Mouse (Mus musculus) lung, embryonic 16.5 days (tissue): Measurements from ENCODE around the gene Pafah2. TPM values are rescaled to one million over a fixed set of nuclear protein-coding genes. Genes with fewer than 3 reads are reported as not detected.

ENCODE experiments used
- ATAC-seq: fragments of 200-750 bp; cut with Nextera tagmentation; 2 replicates; pipeline ENCODE4 v1.8.0; 2017; ENCODE audit warnings: low read depth, mild to moderate bottlenecking, moderate library complexity
- H3K27ac ChIP-seq: fragments of 300-500 bp; sonication (generic); 2 replicates; pipeline ENCODE4 v1.5.1; 2014; ENCODE audit warnings: mild to moderate bottlenecking, control low read depth, low read length
- H3K27me3 ChIP-seq: fragments of 300-500 bp; sonication (generic); 2 replicates; pipeline ENCODE4 v1.6.1; 2014; ENCODE audit warnings: low read depth, low read length, mixed read lengths; ENCODE audit not compliant: control insufficient read depth, insufficient read depth
- H3K36me3 ChIP-seq: fragments of 300-500 bp; sonication (generic); 2 replicates; pipeline ENCODE4 v1.6.1; 2014; ENCODE audit warnings: low read length; ENCODE audit not compliant: control insufficient read depth, insufficient read depth
- H3K4me1 ChIP-seq: fragments of 300-500 bp; sonication (generic); replicated peaks from 2 replicates; pipeline ENCODE4 v1.6.1; 2014; ENCODE audit warnings: low read length, mixed read lengths; ENCODE audit not compliant: control insufficient read depth, insufficient read depth
- H3K4me2 ChIP-seq: fragments of 300-500 bp; sonication (generic); 2 replicates; pipeline ENCODE4 v1.6.1; 2014; ENCODE audit warnings: low read depth, low read length, control low read depth
- H3K4me3 ChIP-seq: fragments of 300-500 bp; sonication (generic); 2 replicates; pipeline ENCODE4 v1.5.1; 2014; ENCODE audit warnings: mild to moderate bottlenecking, low read length, control low read depth
- H3K9ac ChIP-seq: fragments of 300-500 bp; sonication (generic); 2 replicates; pipeline ENCODE4 v1.6.1; 2014; ENCODE audit warnings: low read length, control low read depth
- H3K9me3 ChIP-seq: fragments of 300-500 bp; sonication (generic); 2 replicates; pipeline ENCODE4 v1.6.1; 2016; ENCODE audit warnings: low read length; ENCODE audit not compliant: control insufficient read depth
- WGBS: fragments of 180-500 bp; shearing (Covaris S2); extraction: QIAGEN DNeasy Blood & Tissue Kit; methylation state at CpG from one replicate; pipeline ENCODE4 v1.1.7; 2014; 5-methylcytosine and 5-hydroxymethylcytosine counted together
- polyA plus RNA-seq: library from polyadenylated mRNA; unstranded; fragments of >200 nt; fragmentation: Nextera tagmentation; extraction: Ambion mirVana; gene quantifications from 2 replicates; pipeline ENCODE4 v1.2.1, GENCODE M21; 2015

Pafah2 gene
- polyA plus RNA-seq, 1 experiment from 2014 or later, result 14.3 TPM

GRCm38 (mm10) chr4:134425088-134425487 is 29.0 kb downstream of the Pafah2 start:
- Histone ChIP-seq H3K4me3 (no peak overlapping the region), H3K9ac (no peak overlapping the region), H3K4me2 (no peak overlapping the region), H3K4me1 (no peaks in the 10 kb centered on the region), H3K27ac (no peak overlapping the region), H3K36me3 (peaks cover 2% of the 10 kb centered on the region; the same call in 1 of the 2 replicates), H3K27me3 (no peaks in the 10 kb centered on the region), H3K9me3 (no peaks in the 10 kb centered on the region)
- no peak for ATAC-seq
- 59% methylated on average over 7 of the region's 7 CpGs for WGBS

GRCm38 (mm10) chr4:134430381-134431004 is 34.4 kb downstream of the Pafah2 start:
- Histone ChIP-seq H3K4me1 (peaks cover 10% of the 10 kb centered on the region), H3K9me3 (no peaks in the 10 kb centered on the region), H3K27ac (no peak overlapping the region), H3K4me3 (no peak overlapping the region), H3K4me2 (peak overlapping the region; percentile 11; the same call in 1 of the 2 replicates), H3K9ac (peak overlapping the region; percentile 48; the same call in 1 of the 2 replicates), H3K36me3 (peaks cover under 1% of the 10 kb centered on the region; the same call in 1 of the 2 replicates), H3K27me3 (no peaks in the 10 kb centered on the region)
- WGBS, result 23% methylated on average over 23 of the region's 23 CpGs
- ATAC-seq, result 0 out of 2 replicates have a peak, but pooled peaks have one; percentile 23

GRCm38 (mm10) chr4:134432686-134433360 is 36.7 kb downstream of the Pafah2 start:
- H3K27me3 ChIP-seq, result no peaks in the 10 kb centered on the region
- no peak overlapping the region for H3K27ac ChIP-seq
- H3K4me3 ChIP-seq, result no peak overlapping the region
- H3K4me2 ChIP-seq, result no peak overlapping the region
- ATAC-seq, result no peak
- no peaks in the 10 kb centered on the region for H3K9me3 ChIP-seq
- no peak overlapping the region for H3K9ac ChIP-seq
- H3K36me3 ChIP-seq, result no peaks in the 10 kb centered on the region
- H3K4me1 ChIP-seq, result peaks cover 10% of the 10 kb centered on the region
- 79% methylated on average over 15 of the region's 15 CpGs for WGBS

GRCm38 (mm10) chr4:134436185-134436584 is 40.1 kb downstream of the Pafah2 start:
- Histone ChIP-seq H3K4me2 (no peak overlapping the region), H3K4me1 (no peaks in the 10 kb centered on the region), H3K27me3 (no peaks in the 10 kb centered on the region), H3K9ac (no peak overlapping the region), H3K27ac (no peak overlapping the region), H3K9me3 (no peaks in the 10 kb centered on the region), H3K36me3 (no peaks in the 10 kb centered on the region), H3K4me3 (no peak overlapping the region)
- WGBS, result 31% methylated on average over 7 of the region's 7 CpGs
- ATAC-seq, result no peak

- Histone ChIP-seq H3K9me3 (no peaks in the 10 kb centered on the region), H3K27ac (no peak overlapping the region), H3K27me3 (no peaks in the 10 kb centered on the region), H3K4me3 (no peak overlapping the region), H3K4me1 (no peaks in the 10 kb centered on the region), H3K9ac (no peak overlapping the region), H3K36me3 (no peaks in the 10 kb centered on the region), H3K4me2 (no peak overlapping the region)
- ATAC-seq, result no peak
- 56% methylated on average over 10 of the region's 10 CpGs for WGBS
These were observed 40.5 kb downstream of the Pafah2 start for GRCm38 (mm10) chr4:134436659-134437058.

- no peak overlapping the region for H3K9ac ChIP-seq
- H3K36me3 ChIP-seq, result no peaks in the 10 kb centered on the region
- no peak overlapping the region for H3K4me2 ChIP-seq
- H3K4me1 ChIP-seq, result no peaks in the 10 kb centered on the region
- H3K4me3 ChIP-seq, result no peak overlapping the region
- no peak for ATAC-seq
- 40% methylated on average over 3 of the region's 3 CpGs for WGBS
- no peaks in the 10 kb centered on the region for H3K27me3 ChIP-seq
- H3K9me3 ChIP-seq, result peaks cover 5% of the 10 kb centered on the region; the same call in 1 of the 2 replicates
- no peak overlapping the region for H3K27ac ChIP-seq
These were observed 43.0 kb downstream of the Pafah2 start for GRCm38 (mm10) chr4:134439119-134439518.

GRCm38 (mm10) chr4:134439919-134440318 is 43.8 kb downstream of the Pafah2 start:
- 69% methylated on average over 4 of the region's 4 CpGs for WGBS
- H3K36me3 ChIP-seq, result no peaks in the 10 kb centered on the region
- no peak overlapping the region for H3K9ac ChIP-seq
- H3K4me2 ChIP-seq, result no peak overlapping the region
- H3K4me1 ChIP-seq, result no peaks in the 10 kb centered on the region
- no peaks in the 10 kb centered on the region for H3K27me3 ChIP-seq
- ATAC-seq, result no peak
- H3K4me3 ChIP-seq, result no peak overlapping the region
- no peak overlapping the region for H3K27ac ChIP-seq
- peaks cover 5% of the 10 kb centered on the region; the same call in 1 of the 2 replicates for H3K9me3 ChIP-seq

GRCm38 (mm10) chr4:134442216-134442615 is 46.1 kb downstream of the Pafah2 start:
- H3K9me3 ChIP-seq, result peaks cover 5% of the 10 kb centered on the region; the same call in 1 of the 2 replicates
- 85% methylated on average over 4 of the region's 4 CpGs for WGBS
- no peak for ATAC-seq
- H3K36me3 ChIP-seq, result no peaks in the 10 kb centered on the region
- no peak overlapping the region for H3K27ac ChIP-seq
- no peak overlapping the region for H3K4me3 ChIP-seq
- no peak overlapping the region for H3K4me2 ChIP-seq
- no peaks in the 10 kb centered on the region; the same call in 1 of the 2 replicates for H3K27me3 ChIP-seq
- H3K9ac ChIP-seq, result no peak overlapping the region
- H3K4me1 ChIP-seq, result no peaks in the 10 kb centered on the region

- no peak overlapping the region for H3K9ac ChIP-seq
- no peak overlapping the region for H3K4me3 ChIP-seq
- no peaks in the 10 kb centered on the region; the same call in 1 of the 2 replicates for H3K27me3 ChIP-seq
- peak; percentile 57 for ATAC-seq
- WGBS, result 29% methylated on average over 7 of the region's 7 CpGs
- no peak overlapping the region for H3K27ac ChIP-seq
- H3K4me2 ChIP-seq, result no peak overlapping the region
- no peaks in the 10 kb centered on the region for H3K36me3 ChIP-seq
- H3K9me3 ChIP-seq, result peaks cover 5% of the 10 kb centered on the region; the same call in 1 of the 2 replicates
- no peaks in the 10 kb centered on the region for H3K4me1 ChIP-seq
These were observed 47.5 kb downstream of the Pafah2 start for GRCm38 (mm10) chr4:134443589-134443988.
